ENCODE assay signal across 7 mouse cellular contexts in genomic region chr14:64589571-64590547, GRCm38 (mm10).
DNase-seq lines count a peak whose midpoint lies in the region; ATAC-seq and TF ChIP-seq lines count a peak whose summit lies in the region.

No protein-coding gene starts in this region.

- peaks cover 79% of the 10 kb centered on the region for H3K27me3 ChIP-seq in lung, embryonic 16.5 days (ENCODE audit: control insufficient read depth, insufficient read depth, low read depth, low read length)
- peaks cover 42% of the 10 kb centered on the region for H3K27me3 ChIP-seq in hindbrain, embryonic 12.5 days
- peaks cover 74% of the 10 kb centered on the region for H3K27me3 ChIP-seq in liver, postnatal 0 days (ENCODE audit: insufficient read depth, low read length)

- ATAC-seq in lung, embryonic 16.5 days (ENCODE audit: low read depth), result no peak
- peak; percentile 29 for ATAC-seq in hindbrain, embryonic 12.5 days (ENCODE audit: low FRiP score)
- no peak for ATAC-seq in liver, postnatal 0 days

- DNase-seq in lung, postnatal 4 days, result no peak
- DNase-seq in cerebellum, postnatal 25 days, result peak; percentile 87 to 89
- DNase-seq in liver, postnatal 0 days, result no peak
- DNase-seq in testis, postnatal 10 days (ENCODE audit: low spot score), result no peak
- no peak for DNase-seq in thymus, postnatal 36 days

- no peak overlapping the region for H3K27ac ChIP-seq in lung, embryonic 16.5 days (ENCODE audit: low read length)
- peak overlapping the region; percentile 99 for H3K27ac ChIP-seq in hindbrain, embryonic 12.5 days
- no peak overlapping the region for H3K27ac ChIP-seq in liver, postnatal 0 days (ENCODE audit: low read depth)

- no peak overlapping the region for H3K9ac ChIP-seq in lung, embryonic 16.5 days (ENCODE audit: low read length)
- peak overlapping the region; percentile 97 for H3K9ac ChIP-seq in hindbrain, embryonic 12.5 days
- H3K9ac ChIP-seq in liver, postnatal 0 days (replicated peaks), result no peak overlapping the region

- under 1% methylated on average over 41 of the region's 41 CpGs for WGBS in lung, embryonic 16.5 days
- WGBS in hindbrain, embryonic 12.5 days, result under 1% methylated on average over 41 of the region's 41 CpGs
- 2% methylated on average over 40 of the region's 41 CpGs for WGBS in liver, postnatal 0 days (ENCODE audit: insufficient replicate concordance)

- H3K4me2 ChIP-seq in lung, embryonic 16.5 days (ENCODE audit: low read depth, low read length), result peak overlapping the region; percentile 30
- H3K4me2 ChIP-seq in hindbrain, embryonic 12.5 days (replicated peaks), result peak overlapping the region; percentile 64
- H3K4me2 ChIP-seq in liver, postnatal 0 days (ENCODE audit: low read depth, low read length), result peak overlapping the region; percentile 18; the same call in 1 of the 2 replicates

- no peak for TF ChIP-seq CTCF in liver, postnatal 0 days (IDR thresholded peaks at IDR 0.05; ENCODE audit: low read depth)

- no peaks in the 10 kb centered on the region for H3K9me3 ChIP-seq in lung, embryonic 16.5 days (ENCODE audit: control insufficient read depth, low read length)
- H3K9me3 ChIP-seq in hindbrain, embryonic 12.5 days (replicated peaks), result no peaks in the 10 kb centered on the region
- H3K9me3 ChIP-seq in liver, postnatal 0 days (ENCODE audit: low read length), result no peaks in the 10 kb centered on the region

- peaks cover 15% of the 10 kb centered on the region for H3K4me1 ChIP-seq in lung, embryonic 16.5 days (replicated peaks; ENCODE audit: control insufficient read depth, insufficient read depth, low read length)
- H3K4me1 ChIP-seq in hindbrain, embryonic 12.5 days, result peaks cover 55% of the 10 kb centered on the region
- H3K4me1 ChIP-seq in liver, postnatal 0 days (ENCODE audit: insufficient read depth), result peaks cover 10% of the 10 kb centered on the region; the same call in 1 of the 2 replicates

- H3K4me3 ChIP-seq in lung, embryonic 16.5 days (ENCODE audit: low read length), result peak overlapping the region; percentile 31
- H3K4me3 ChIP-seq in hindbrain, embryonic 12.5 days, result peak overlapping the region; percentile 71
- H3K4me3 ChIP-seq in liver, postnatal 0 days (ENCODE audit: low read depth, low read length), result no peak overlapping the region

- TF ChIP-seq EP300 in liver, postnatal 0 days (IDR thresholded peaks at IDR 0.05; ENCODE audit: low read depth), result no peak

- no peaks in the 10 kb centered on the region for H3K36me3 ChIP-seq in lung, embryonic 16.5 days (ENCODE audit: control insufficient read depth, insufficient read depth, low read length)
- peaks cover 15% of the 10 kb centered on the region for H3K36me3 ChIP-seq in hindbrain, embryonic 12.5 days
- H3K36me3 ChIP-seq in liver, postnatal 0 days (replicated peaks; ENCODE audit: insufficient read depth, low read length), result no peaks in the 10 kb centered on the region

Comparison
In these comparisons a context has a peak if more than half of its experiments do, and no peak if none do; other contexts are left out.
1. DNase-seq: peak in cerebellum, postnatal 25 days (2 of 2); none in lung, postnatal 4 days (0 of 2), liver, postnatal 0 days (single experiment), testis, postnatal 10 days (single experiment) and thymus, postnatal 36 days (0 of 2).
2. Peak in every context shown above with its lines, with median percentiles within 50 percentile points of each other: H3K4me2 ChIP-seq.